Mouse (Mus musculus) bone marrow macrophage, adult 2 months (primary cell): Measurements from ENCODE around the gene Olfr913. TPM values are rescaled to one million over a fixed set of nuclear protein-coding genes. Genes with fewer than 3 reads are reported as not detected.

Source experiments
- H3K27ac ChIP-seq: 2 replicates; pipeline ENCODE4 v1.5.1; 2012; ENCODE audit warnings: low read depth, low read length; ENCODE audit not compliant: insufficient read depth
- H3K4me1 ChIP-seq: 2 replicates; pipeline ENCODE4 v1.6.1; 2012; ENCODE audit warnings: low read length; ENCODE audit not compliant: control insufficient read depth, insufficient read depth
- H3K4me3 ChIP-seq: 2 replicates; pipeline ENCODE4 v1.5.1; 2012; ENCODE audit warnings: mild to moderate bottlenecking, low read length, moderate library complexity; ENCODE audit not compliant: insufficient read depth
- CTCF ChIP-seq: IDR thresholded peaks from 2 replicates; pipeline ENCODE4 v1.5.1; 2012; ENCODE audit warnings: low read depth, mild to moderate bottlenecking, low read length, moderate library complexity
- POLR2A ChIP-seq: IDR thresholded peaks from 2 replicates; pipeline ENCODE4 v1.6.1; 2012; ENCODE audit warnings: mild to moderate bottlenecking, low read depth, low read length, borderline replicate concordance
- polyA plus RNA-seq: library from polyadenylated mRNA; stranded (reverse); fragments of >200 nt; gene quantifications from 2 replicates; pipeline ENCODE4 v1.2.4, GENCODE M21; 2012; ENCODE audit not compliant: missing spikeins, insufficient read depth, insufficient read length

The Olfr913 gene
- polyA plus RNA-seq = not detected in 2 replicates

- TF ChIP-seq CTCF (no peak), POLR2A (no peak)
- Histone ChIP-seq H3K27ac (no peak within 1 kb of the TSS), H3K4me3 (no peak within 1 kb of the TSS), H3K4me1 (no peaks in the 10 kb centered on the region)
Observed at GRCm38 (mm10) chr9:38592459-38592858, at the start of gene Olfr913. Gene Olfr913 (plus strand): TSS chr9:38592759.

DNA sequence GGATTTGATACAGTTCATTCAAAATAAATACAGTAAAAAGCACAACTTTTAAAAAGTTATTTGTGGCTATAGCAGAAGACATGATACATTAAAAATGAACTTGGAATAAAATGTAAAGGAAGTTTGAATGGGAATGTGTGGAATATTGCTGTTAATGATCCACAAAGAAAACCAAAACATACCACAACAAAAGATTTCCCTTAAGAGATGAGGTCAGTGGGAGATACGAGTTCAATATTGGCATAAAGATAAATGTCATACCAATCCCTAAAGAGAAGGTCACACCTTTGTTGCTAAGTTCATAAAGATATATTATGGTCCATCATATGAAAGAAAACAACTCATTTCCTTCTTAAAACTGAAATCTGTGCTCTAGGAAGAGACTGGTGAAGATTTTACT, 12.7 kb upstream of the Olfr913 start, which contains the start of gene Olfr912:
TSS of gene Olfr912 (plus strand) at position 301 of the 400 bp plus-strand sequence.
- TF ChIP-seq CTCF (no peak), POLR2A (no peak)
- no peaks in the 10 kb centered on the region for H3K4me1 ChIP-seq

GRCm38 (mm10) chr9:38591056-38591455, 1.5 kb upstream of the Olfr913 start:
- TF ChIP-seq POLR2A = no peak
- TF ChIP-seq CTCF = no peak

More for the DNA sequence above, 12.7 kb upstream of the Olfr913 start, which contains the start of gene Olfr912:
- H3K4me3 ChIP-seq = no peak within 1 kb of the TSS
- H3K27ac ChIP-seq = no peak within 1 kb of the TSS

DNA sequence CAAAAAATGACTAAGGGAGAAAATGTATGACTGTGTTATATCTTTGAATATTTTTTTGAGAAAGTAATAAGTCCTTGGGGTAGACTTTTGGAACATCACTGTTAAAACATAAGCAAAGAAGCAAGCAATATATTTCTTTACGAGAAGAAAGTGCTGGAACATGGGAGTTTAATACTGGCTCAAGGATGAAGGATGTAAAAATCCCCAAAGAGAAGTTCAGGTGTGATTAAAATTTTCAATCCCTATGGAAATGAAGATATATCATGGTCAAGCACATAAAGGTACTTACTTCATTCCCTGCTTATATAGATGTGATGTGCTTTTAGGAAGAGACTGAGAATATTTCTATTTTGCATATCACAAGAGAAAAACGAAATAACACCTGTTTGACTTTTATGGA, 12.2 kb downstream of the Olfr913 start, which contains the start of gene Olfr914:
TSS of gene Olfr914 (plus strand) at position 301 of the 400 bp plus-strand sequence.
- Histone ChIP-seq H3K27ac (no peak within 1 kb of the TSS), H3K4me3 (no peak within 1 kb of the TSS), H3K4me1 (no peaks in the 10 kb centered on the region)
- TF ChIP-seq POLR2A (no peak), CTCF (no peak)

More at GRCm38 (mm10) chr9:38591056-38591455, 1.5 kb upstream of the Olfr913 start:
- Histone ChIP-seq H3K4me1 (no peaks in the 10 kb centered on the region), H3K4me3 (no peak overlapping the region), H3K27ac (no peak overlapping the region)

DNA sequence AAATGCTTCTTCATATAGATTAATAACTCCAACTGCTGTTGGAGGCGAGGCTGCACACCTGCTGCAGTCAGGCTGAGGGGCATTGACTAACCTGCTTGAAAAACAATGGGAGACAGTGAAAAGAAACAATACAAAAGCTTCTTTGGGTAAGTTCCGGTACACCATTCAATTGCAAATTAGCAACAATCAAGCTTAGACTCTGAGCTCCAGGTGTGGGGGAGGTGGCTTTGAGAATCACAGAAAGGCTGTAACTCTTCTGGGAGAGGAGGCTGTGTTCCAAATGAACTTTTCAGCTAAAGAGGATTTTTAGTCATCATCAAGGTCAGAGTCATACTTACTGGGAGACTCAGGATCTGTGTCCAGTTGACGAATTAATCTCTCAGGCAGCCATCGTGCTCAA, 39.8 kb downstream of the Olfr913 start:
- Histone ChIP-seq H3K4me1 (no peaks in the 10 kb centered on the region), H3K27ac (no peak overlapping the region), H3K4me3 (no peak overlapping the region)
- TF ChIP-seq CTCF (no peak), POLR2A (no peak)

Other genes with a start within 250 kb of the Olfr913 start
- gene Olfr898, start 244.3 kb upstream of the Olfr913 start, polyA plus RNA-seq = not detected in 2 replicates
- gene Olfr250, start 225.9 kb upstream of the Olfr913 start, polyA plus RNA-seq = not detected in 2 replicates
- not detected in 2 replicates for gene Olfr251, start 215.7 kb upstream of the Olfr913 start, polyA plus RNA-seq
- gene Olfr147, start 191.1 kb upstream of the Olfr913 start, polyA plus RNA-seq = not detected in 2 replicates
- not detected in 2 replicates for gene Olfr901, start 163.3 kb upstream of the Olfr913 start, polyA plus RNA-seq
- gene Olfr902, start 145.1 kb upstream of the Olfr913 start, polyA plus RNA-seq = not detected in 2 replicates
- gene Olfr904, start 129.6 kb upstream of the Olfr913 start, polyA plus RNA-seq = not detected in 2 replicates
- gene Olfr905, start 121.7 kb upstream of the Olfr913 start, polyA plus RNA-seq = 0.16 and 0.41 TPM in 2 replicates
- gene Olfr906, start 105.7 kb upstream of the Olfr913 start, polyA plus RNA-seq = not detected in 2 replicates
- not detected in 2 replicates for gene Olfr907, start 97.0 kb upstream of the Olfr913 start, polyA plus RNA-seq
- gene Olfr911-ps1, start 71.2 kb upstream of the Olfr913 start, polyA plus RNA-seq = not detected in 2 replicates
- not detected in 2 replicates for gene Olfr910, start 54.9 kb upstream of the Olfr913 start, polyA plus RNA-seq
- 0.15 TPM in 2 replicates for gene Olfr912, start 12.6 kb upstream of the Olfr913 start, polyA plus RNA-seq
- gene Olfr914, start 12.3 kb downstream of the Olfr913 start, polyA plus RNA-seq = not detected in 2 replicates
- gene Olfr916, start 67.1 kb downstream of the Olfr913 start, polyA plus RNA-seq = not detected in 2 replicates
- gene Olfr917, start 73.1 kb downstream of the Olfr913 start, polyA plus RNA-seq = not detected in 2 replicates
- not detected in 2 replicates for gene Olfr918, start 81.8 kb downstream of the Olfr913 start, polyA plus RNA-seq
- not detected in 2 replicates for gene Olfr919, start 110.9 kb downstream of the Olfr913 start, polyA plus RNA-seq
- 211 and 230 TPM in 2 replicates for gene Vwa5a, start 125.5 kb downstream of the Olfr913 start, polyA plus RNA-seq
- gene Olfr920, start 159.5 kb downstream of the Olfr913 start, polyA plus RNA-seq = 1.5 and 2.6 TPM in 2 replicates
- gene Olfr921, start 180.3 kb downstream of the Olfr913 start, polyA plus RNA-seq = not detected in 2 replicates
- not detected in 2 replicates for gene Olfr922, start 221.9 kb downstream of the Olfr913 start, polyA plus RNA-seq
- not detected in 2 replicates for gene Olfr923, start 233.8 kb downstream of the Olfr913 start, polyA plus RNA-seq